Mouse (Mus musculus) ES-Bruce4 (cell line): Measurements from ENCODE around the gene Cib1.

Experiments
- CTCF ChIP-seq: IDR thresholded peaks from one replicate; pipeline ENCODE4 v1.8.1; 2011; ENCODE audit warnings: low read depth, low read length
- POLR2A ChIP-seq: IDR thresholded peaks from one replicate; pipeline ENCODE4 v1.8.1; 2011; ENCODE audit warnings: low read length; ENCODE audit not compliant: insufficient read depth

DNA sequence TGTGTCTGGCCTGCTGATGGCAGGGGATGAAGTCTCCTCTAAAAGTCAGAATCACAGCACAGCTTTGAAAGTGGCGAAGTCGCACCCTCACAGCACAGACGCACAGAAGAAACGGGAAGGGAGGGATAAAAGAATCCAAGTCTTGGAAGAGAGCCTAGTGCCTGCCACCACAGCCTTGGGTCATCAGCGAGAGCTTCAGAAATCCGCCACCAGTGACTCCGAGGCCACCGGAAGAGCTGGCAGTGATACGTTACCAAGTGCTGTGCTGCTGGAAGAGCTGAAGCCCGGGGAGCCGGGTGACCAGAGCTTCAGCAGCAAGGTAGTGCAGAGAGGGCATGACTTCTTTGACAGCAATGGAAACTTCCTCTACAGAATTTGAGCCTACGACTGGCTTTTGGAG is 32.0 kb upstream of the Cib1 start:
- TF ChIP-seq CTCF (no peak), POLR2A (no peak)
